Mouse (Mus musculus): Measurements from ENCODE around the gene Zfp687.

The Zfp687 gene

GRCm38 (mm10) chr3:95016532-95017056 lies 1.3 kb upstream of the Zfp687 start:
- DNase-seq (ENCODE audit: low spot score), result no peak

- peak; percentile 95 for DNase-seq (ENCODE audit: low spot score)
Measured at GRCm38 (mm10) chr3:95015891-95016531, 763 bp upstream of the Zfp687 start.

- DNase-seq (ENCODE audit: low spot score), result peak; percentile 47
Measured at GRCm38 (mm10) chr3:95014428-95015151, 658 bp downstream of the Zfp687 start.

- DNase-seq (ENCODE audit: low spot score), result no peak
Measured at GRCm38 (mm10) chr3:95013699-95014427, 1.4 kb downstream of the Zfp687 start.

- no peak for DNase-seq (ENCODE audit: low spot score)
Measured at GRCm38 (mm10) chr3:95012982-95013381, 2.3 kb downstream of the Zfp687 start.

- no peak for DNase-seq (ENCODE audit: low spot score)
Measured at GRCm38 (mm10) chr3:95010396-95010795, 4.9 kb downstream of the Zfp687 start.

GRCm38 (mm10) chr3:95007706-95008105 lies 7.5 kb downstream of the Zfp687 start:
- DNase-seq (ENCODE audit: low spot score), result no peak

- no peak for DNase-seq (ENCODE audit: low spot score)
Measured at GRCm38 (mm10) chr3:95005651-95006050, 9.6 kb downstream of the Zfp687 start.

- DNase-seq (ENCODE audit: low spot score), result no peak
Measured at GRCm38 (mm10) chr3:95003273-95003672, 12.0 kb downstream of the Zfp687 start.

- DNase-seq (ENCODE audit: low spot score), result no peak
Measured at GRCm38 (mm10) chr3:95002569-95002968, 12.7 kb downstream of the Zfp687 start.

- peak; percentile 87 for DNase-seq (ENCODE audit: low spot score)
Measured at GRCm38 (mm10) chr3:94996946-94997345, 18.3 kb downstream of the Zfp687 start.

GRCm38 (mm10) chr3:94989159-94989761 lies 26.0 kb downstream of the Zfp687 start:
- DNase-seq (ENCODE audit: low spot score), result no peak

GRCm38 (mm10) chr3:94987578-94987977 lies 27.7 kb downstream of the Zfp687 start:
- DNase-seq (ENCODE audit: low spot score), result no peak

GRCm38 (mm10) chr3:94985513-94985912 lies 29.7 kb downstream of the Zfp687 start:
- DNase-seq (ENCODE audit: low spot score), result no peak

GRCm38 (mm10) chr3:94984312-94984711 lies 30.9 kb downstream of the Zfp687 start:
- DNase-seq (ENCODE audit: low spot score), result no peak

- peak; percentile 83 for DNase-seq (ENCODE audit: low spot score)
Measured at GRCm38 (mm10) chr3:94974528-94975422, 40.5 kb downstream of the Zfp687 start, which contains the start of gene Pi4kb. Pi4kb (plus strand) TSS chr3:94974731.

- DNase-seq (ENCODE audit: low spot score), result no peak
Measured at GRCm38 (mm10) chr3:94974026-94974527, 41.2 kb downstream of the Zfp687 start.

- DNase-seq (ENCODE audit: low spot score), result no peak
Measured at GRCm38 (mm10) chr3:94973620-94974019, 41.6 kb downstream of the Zfp687 start.

- no peak for DNase-seq (ENCODE audit: low spot score)
Measured at GRCm38 (mm10) chr3:94972552-94972951, 42.7 kb downstream of the Zfp687 start.

- DNase-seq (ENCODE audit: low spot score), result no peak
Measured at GRCm38 (mm10) chr3:94965878-94966277, 49.4 kb downstream of the Zfp687 start.

GRCm38 (mm10) chr3:94964989-94965388 lies 50.3 kb downstream of the Zfp687 start:
- DNase-seq (ENCODE audit: low spot score), result no peak
